Comparison of ENCODE assay signal across 20 mouse cellular contexts in genomic region chr17:65692276-65692675, GRCm38 (mm10). TPM values are rescaled to one million over a fixed set of nuclear protein-coding genes. Genes with fewer than 3 reads are reported as not detected.
"Had no signal": no experiment of that assay in that cellular context is flagged by ENCODE, and none has a peak within 500 bp of the region (broad histone marks: within the 10 kb centered on the region; RNA-seq: fewer than 3 reads in every experiment).

No protein-coding gene starts in this region.

- H3K27ac ChIP-seq: neural tube, embryonic 13.5 days; neural tube, embryonic 15.5 days; stomach, embryonic 15.5 days; stomach, postnatal 0 days had no signal

- DNase-seq: retina, postnatal 1 day; right cerebral cortex, adult 18-20 months; right cerebral cortex, postnatal 14 days; right cerebral cortex, postnatal 25 days; right cerebral cortex, postnatal 4 days; spleen, adult 18-20 months; thymus, adult 18-20 months; thymus, adult 2 months; thymus, postnatal 14 days; thymus, postnatal 25 days; thymus, postnatal 36 days; thymus, postnatal 4 days had no signal

- H3K4me3 ChIP-seq: neural tube, embryonic 13.5 days; neural tube, embryonic 15.5 days; stomach, embryonic 15.5 days had no signal

- H3K27me3 ChIP-seq: neural tube, embryonic 13.5 days; neural tube, embryonic 15.5 days; stomach, embryonic 15.5 days had no signal

- H3K4me1 ChIP-seq: stomach, embryonic 15.5 days had no signal

- H3K36me3 ChIP-seq: stomach, embryonic 15.5 days had no signal

- H3K9me3 ChIP-seq: neural tube, embryonic 13.5 days; neural tube, embryonic 15.5 days; stomach, embryonic 15.5 days had no signal

RNA-seq across cellular contexts. Expression of gene Txndc2, which starts 50.3 kb away (rescaled TPM):
- polyA plus RNA-seq: neural tube, embryonic 13.5 days; small intestine, adult 2 months; spleen, adult 2 months; stomach, embryonic 14.5 days; stomach, embryonic 15.5 days; stomach, embryonic 16.5 days; stomach, postnatal 0 days; thymus, adult 2 months had no signal
